Mouse (Mus musculus): ENCODE measurements around the gene Frem1. TPM values are rescaled to one million over a fixed set of nuclear protein-coding genes. Genes with fewer than 3 reads are reported as not detected.

Frem1 gene
- polyA plus RNA-seq, 1 experiment from 2014 or later = 6.4 TPM

DNA sequence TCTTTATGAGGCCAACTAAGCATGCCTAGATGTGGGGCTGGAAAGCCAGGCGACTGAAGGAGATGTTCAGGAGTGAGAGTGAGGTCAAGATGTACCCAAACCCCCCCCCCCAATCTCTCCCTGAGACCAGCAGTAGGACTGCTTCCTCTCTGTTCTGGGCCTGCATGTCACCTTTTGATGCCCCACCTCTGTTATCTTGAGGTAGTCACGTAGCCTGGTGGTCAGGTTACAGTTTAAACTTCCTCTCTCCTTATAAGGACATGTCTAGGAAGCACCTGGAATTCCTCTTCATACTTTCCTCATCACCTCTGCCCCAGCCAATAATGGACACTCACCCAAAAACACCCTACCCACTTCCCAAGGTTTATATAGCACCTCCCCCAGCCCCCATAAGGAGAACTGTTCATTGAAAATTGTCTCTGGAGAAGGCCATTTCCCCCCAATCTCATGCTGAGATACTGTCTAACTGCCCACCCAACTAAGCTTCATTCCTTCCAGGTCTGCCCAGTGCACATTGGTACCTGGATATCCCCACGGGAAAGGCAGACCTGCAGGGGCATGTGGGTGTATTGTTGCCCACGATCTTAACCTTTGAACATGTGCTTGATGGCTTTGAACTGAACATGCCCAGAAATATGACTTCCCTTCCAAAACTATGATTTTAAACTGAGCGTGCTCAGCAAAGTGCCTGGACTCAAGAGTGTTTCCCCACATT lies 184.3 kb downstream of the Frem1 start:
- Histone ChIP-seq H3K4me1 (ENCODE audit: control insufficient read depth in 2 of 2, insufficient read depth in 2 of 2, low read length in 2 of 2) (no peaks in the 10 kb centered on the region; a peak in 1 of 4 replicates), H3K9ac (ENCODE audit: low read length) (no peak overlapping the region), H3K27me3 (ENCODE audit: control insufficient read depth, insufficient read depth, low read length) (no peaks in the 10 kb centered on the region), H3K9me3 (ENCODE audit: control insufficient read depth, low read length) (no peaks in the 10 kb centered on the region), H3K4me3 (ENCODE audit: control insufficient read depth in 1 of 2, insufficient read depth in 1 of 2, low read depth in 1 of 2, low read length in 2 of 2) (no peak overlapping the region), H3K27ac (replicated peaks in 1 of 2; ENCODE audit: control insufficient read depth in 1 of 2, insufficient read depth in 1 of 2, low read depth in 2 of 2, low read length in 2 of 2) (no peak overlapping the region), H3K4me2 (ENCODE audit: low read length) (no peak overlapping the region), H3K36me3 (ENCODE audit: control insufficient read depth, insufficient read depth, low read length) (no peaks in the 10 kb centered on the region)
- no peak for ATAC-seq (ENCODE audit: insufficient number of reproducible peaks, insufficient read depth, low FRiP score, low read depth)
- 76% methylated on average over 5 of the region's 5 CpGs for WGBS

DNA sequence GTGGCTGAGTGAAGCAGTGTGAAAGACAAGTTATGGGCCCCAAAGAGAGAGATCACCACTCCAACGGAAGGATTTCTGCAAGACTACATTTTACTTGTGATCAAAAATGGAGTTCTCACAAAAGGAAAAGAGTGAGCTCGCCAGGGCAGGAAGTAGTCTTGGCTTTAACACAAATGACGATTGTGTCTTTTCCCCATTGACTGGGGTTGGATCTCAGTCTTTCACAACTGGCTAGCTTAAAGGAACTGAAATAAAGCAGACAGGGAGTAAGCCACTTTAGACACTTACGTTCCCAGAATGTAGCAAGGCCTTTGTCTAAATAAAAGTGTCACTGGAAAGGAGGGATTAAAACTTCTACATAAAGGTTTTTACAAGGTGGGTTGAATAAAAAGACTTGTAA lies 185.0 kb downstream of the Frem1 start:
- ATAC-seq (ENCODE audit: insufficient number of reproducible peaks, insufficient read depth, low FRiP score, low read depth) = no peak
- H3K9me3 ChIP-seq (ENCODE audit: control insufficient read depth, low read length) = no peaks in the 10 kb centered on the region
- no peak overlapping the region for H3K9ac ChIP-seq (ENCODE audit: low read length)
- H3K27ac ChIP-seq (replicated peaks in 1 of 2; ENCODE audit: control insufficient read depth in 1 of 2, insufficient read depth in 1 of 2, low read depth in 2 of 2, low read length in 2 of 2) = peak overlapping the region in 1 of 2 experiments; percentile 54; a peak in 2 of 4 replicates
- H3K4me2 ChIP-seq (ENCODE audit: low read length) = no peak overlapping the region
- WGBS = 44% methylated on average over 4 of the region's 4 CpGs
- no peaks in the 10 kb centered on the region for H3K27me3 ChIP-seq (ENCODE audit: control insufficient read depth, insufficient read depth, low read length)
- no peaks in the 10 kb centered on the region for H3K36me3 ChIP-seq (ENCODE audit: control insufficient read depth, insufficient read depth, low read length)
- H3K4me3 ChIP-seq (ENCODE audit: control insufficient read depth in 1 of 2, insufficient read depth in 1 of 2, low read depth in 1 of 2, low read length in 2 of 2) = no peak overlapping the region
- no peaks in the 10 kb centered on the region; a peak in 1 of 4 replicates for H3K4me1 ChIP-seq (ENCODE audit: control insufficient read depth in 2 of 2, insufficient read depth in 2 of 2, low read length in 2 of 2)

DNA sequence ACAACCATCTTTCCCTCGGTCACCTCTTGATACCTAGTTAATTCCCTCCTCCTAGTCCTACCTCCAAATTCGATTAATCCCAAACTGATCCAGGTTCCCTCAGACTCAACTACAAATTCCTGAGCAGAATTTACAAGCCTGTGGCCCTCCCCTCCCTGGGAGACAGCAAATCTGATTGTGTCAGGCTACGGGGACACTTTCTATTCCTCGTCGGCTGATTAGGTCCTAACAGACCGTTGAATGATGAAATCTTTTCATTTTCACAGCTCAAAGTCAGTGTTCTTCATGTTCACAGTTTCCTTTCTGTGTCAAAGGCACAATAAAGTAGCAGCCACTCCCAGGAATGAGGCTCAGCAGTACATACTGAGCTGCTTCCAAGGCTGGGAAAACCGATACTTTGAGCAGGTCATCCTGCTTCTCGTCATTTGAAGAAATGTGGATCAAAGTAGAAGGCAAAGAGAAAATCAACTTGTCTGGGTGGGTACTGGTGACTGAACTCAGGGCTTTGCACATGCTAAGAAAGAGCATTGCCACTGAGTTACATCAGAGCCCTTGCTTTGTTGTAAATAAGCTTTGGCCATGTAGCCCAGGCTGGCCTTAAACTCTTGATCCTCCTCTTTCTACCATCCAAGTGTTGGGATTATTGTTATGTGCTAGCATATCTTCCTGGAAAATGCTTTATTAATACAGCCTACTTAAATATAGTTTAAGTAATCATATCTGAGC lies 187.0 kb downstream of the Frem1 start:
- peaks cover 0 to 5% of the 10 kb centered on the region in 2 experiments; a peak in 1 of 4 replicates for H3K4me1 ChIP-seq (ENCODE audit: control insufficient read depth in 2 of 2, insufficient read depth in 2 of 2, low read length in 2 of 2)
- WGBS = 70% methylated on average over 8 of the region's 8 CpGs
- no peak for ATAC-seq (ENCODE audit: insufficient number of reproducible peaks, insufficient read depth, low FRiP score, low read depth)

DNA sequence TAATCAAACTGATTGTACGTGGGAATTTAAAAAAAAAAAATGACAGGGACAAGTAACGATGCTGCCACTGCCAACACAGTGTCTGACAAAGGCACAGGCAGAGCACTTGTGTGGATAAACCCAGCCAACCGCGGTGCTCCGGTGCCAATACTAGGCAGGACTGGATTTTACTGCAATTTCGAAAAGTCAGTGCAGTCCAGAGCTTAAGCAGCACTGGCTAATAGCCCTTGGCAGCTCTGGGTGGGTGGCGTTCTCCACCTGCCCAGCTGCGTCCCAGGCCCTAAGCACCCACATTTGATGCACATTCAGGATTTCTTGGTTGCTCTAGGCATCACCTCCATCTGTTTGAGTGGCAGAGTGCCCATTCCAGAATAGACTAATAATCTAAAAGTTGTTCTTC lies 188.8 kb downstream of the Frem1 start:
- ATAC-seq (ENCODE audit: insufficient number of reproducible peaks, insufficient read depth, low FRiP score, low read depth) = no peak
- WGBS = 88% methylated on average over 8 of the region's 8 CpGs
- Histone ChIP-seq H3K9ac (ENCODE audit: low read length) (no peak overlapping the region), H3K27me3 (ENCODE audit: control insufficient read depth, insufficient read depth, low read length) (no peaks in the 10 kb centered on the region), H3K4me2 (ENCODE audit: low read length) (no peak overlapping the region), H3K4me1 (ENCODE audit: control insufficient read depth in 2 of 2, insufficient read depth in 2 of 2, low read length in 2 of 2) (peaks cover 0 to 16% of the 10 kb centered on the region in 2 experiments; a peak in 2 of 4 replicates), H3K4me3 (ENCODE audit: control insufficient read depth in 1 of 2, insufficient read depth in 1 of 2, low read depth in 1 of 2, low read length in 2 of 2) (no peak overlapping the region), H3K27ac (replicated peaks in 1 of 2; ENCODE audit: control insufficient read depth in 1 of 2, insufficient read depth in 1 of 2, low read depth in 2 of 2, low read length in 2 of 2) (no peak overlapping the region), H3K9me3 (ENCODE audit: control insufficient read depth, low read length) (no peaks in the 10 kb centered on the region), H3K36me3 (ENCODE audit: control insufficient read depth, insufficient read depth, low read length) (no peaks in the 10 kb centered on the region)

More for the DNA sequence above, 187.0 kb downstream of the Frem1 start:
- no peak overlapping the region for H3K4me3 ChIP-seq (ENCODE audit: control insufficient read depth in 1 of 2, insufficient read depth in 1 of 2, low read depth in 1 of 2, low read length in 2 of 2)
- H3K9me3 ChIP-seq (ENCODE audit: control insufficient read depth, low read length) = no peaks in the 10 kb centered on the region
- H3K27me3 ChIP-seq (ENCODE audit: control insufficient read depth, insufficient read depth, low read length) = no peaks in the 10 kb centered on the region
- H3K4me2 ChIP-seq (ENCODE audit: low read length) = no peak overlapping the region
- no peak overlapping the region for H3K9ac ChIP-seq (ENCODE audit: low read length)
- H3K27ac ChIP-seq (replicated peaks in 1 of 2; ENCODE audit: control insufficient read depth in 1 of 2, insufficient read depth in 1 of 2, low read depth in 2 of 2, low read length in 2 of 2) = no peak overlapping the region
- no peaks in the 10 kb centered on the region for H3K36me3 ChIP-seq (ENCODE audit: control insufficient read depth, insufficient read depth, low read length)

DNA sequence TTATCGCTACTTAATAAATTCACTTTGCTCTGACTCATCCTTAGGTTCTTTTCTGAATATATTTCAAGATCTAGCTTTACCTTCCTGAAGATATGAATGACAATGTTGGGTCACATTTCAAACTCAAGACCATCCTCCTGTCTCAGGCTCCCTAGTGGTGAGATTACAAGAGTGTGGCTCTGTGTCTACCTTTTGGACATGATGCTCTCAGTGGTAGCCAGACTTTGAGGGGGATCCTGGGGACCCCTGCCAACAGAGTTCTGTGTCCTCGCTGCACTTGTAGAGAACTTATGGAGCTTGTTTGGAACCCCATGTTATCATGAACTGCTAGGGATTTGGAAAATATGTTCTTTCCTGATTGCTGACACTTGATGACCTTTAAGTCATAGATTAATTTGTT lies 190.7 kb downstream of the Frem1 start:
- H3K9me3 ChIP-seq (ENCODE audit: control insufficient read depth, low read length) = no peaks in the 10 kb centered on the region
- H3K36me3 ChIP-seq (ENCODE audit: control insufficient read depth, insufficient read depth, low read length) = no peaks in the 10 kb centered on the region
- H3K4me3 ChIP-seq (ENCODE audit: control insufficient read depth in 1 of 2, insufficient read depth in 1 of 2, low read depth in 1 of 2, low read length in 2 of 2) = no peak overlapping the region
- H3K27ac ChIP-seq (replicated peaks in 1 of 2; ENCODE audit: control insufficient read depth in 1 of 2, insufficient read depth in 1 of 2, low read depth in 2 of 2, low read length in 2 of 2) = no peak overlapping the region
- ATAC-seq (ENCODE audit: insufficient number of reproducible peaks, insufficient read depth, low FRiP score, low read depth) = no peak
- no peak overlapping the region for H3K4me2 ChIP-seq (ENCODE audit: low read length)
- 93% methylated on average over 2 of the region's 2 CpGs for WGBS
- H3K4me1 ChIP-seq (ENCODE audit: control insufficient read depth in 2 of 2, insufficient read depth in 2 of 2, low read length in 2 of 2) = peaks cover 0 to 20% of the 10 kb centered on the region in 2 experiments; a peak in 2 of 4 replicates
- no peaks in the 10 kb centered on the region for H3K27me3 ChIP-seq (ENCODE audit: control insufficient read depth, insufficient read depth, low read length)
- H3K9ac ChIP-seq (ENCODE audit: low read length) = no peak overlapping the region

DNA sequence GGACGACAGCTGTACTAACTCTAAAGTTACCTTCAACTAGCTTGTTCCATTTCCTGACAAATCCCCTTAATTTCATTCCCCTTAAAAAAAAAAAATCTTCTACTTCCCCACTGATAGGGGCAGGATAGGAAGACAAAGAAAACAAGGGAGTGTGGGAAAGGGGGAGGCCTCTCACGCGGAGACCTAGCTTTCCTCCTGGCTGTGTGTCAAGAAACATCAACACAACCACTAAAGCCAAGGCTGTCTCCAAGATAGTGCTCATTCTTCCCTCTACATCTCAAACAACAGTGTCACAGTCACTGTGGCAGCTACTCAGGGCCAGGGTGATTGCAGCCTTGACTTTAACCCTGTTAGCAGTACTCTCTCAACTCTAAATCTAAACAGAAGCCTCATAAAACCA lies 191.6 kb downstream of the Frem1 start:
- Histone ChIP-seq H3K4me3 (ENCODE audit: control insufficient read depth in 1 of 2, insufficient read depth in 1 of 2, low read depth in 1 of 2, low read length in 2 of 2) (no peak overlapping the region), H3K4me2 (ENCODE audit: low read length) (no peak overlapping the region), H3K9me3 (ENCODE audit: control insufficient read depth, low read length) (no peaks in the 10 kb centered on the region), H3K36me3 (ENCODE audit: control insufficient read depth, insufficient read depth, low read length) (no peaks in the 10 kb centered on the region), H3K9ac (ENCODE audit: low read length) (no peak overlapping the region), H3K4me1 (ENCODE audit: control insufficient read depth in 2 of 2, insufficient read depth in 2 of 2, low read length in 2 of 2) (peaks cover 0 to 20% of the 10 kb centered on the region in 2 experiments; a peak in 2 of 4 replicates), H3K27ac (replicated peaks in 1 of 2; ENCODE audit: control insufficient read depth in 1 of 2, insufficient read depth in 1 of 2, low read depth in 2 of 2, low read length in 2 of 2) (peak overlapping the region in 1 of 2 experiments; percentile 41; a peak in 1 of 4 replicates), H3K27me3 (ENCODE audit: control insufficient read depth, insufficient read depth, low read length) (no peaks in the 10 kb centered on the region)
- 39% methylated on average over 3 of the region's 3 CpGs for WGBS
- ATAC-seq (ENCODE audit: insufficient number of reproducible peaks, insufficient read depth, low FRiP score, low read depth) = no peak; the same call in 1 of the 2 replicates

DNA sequence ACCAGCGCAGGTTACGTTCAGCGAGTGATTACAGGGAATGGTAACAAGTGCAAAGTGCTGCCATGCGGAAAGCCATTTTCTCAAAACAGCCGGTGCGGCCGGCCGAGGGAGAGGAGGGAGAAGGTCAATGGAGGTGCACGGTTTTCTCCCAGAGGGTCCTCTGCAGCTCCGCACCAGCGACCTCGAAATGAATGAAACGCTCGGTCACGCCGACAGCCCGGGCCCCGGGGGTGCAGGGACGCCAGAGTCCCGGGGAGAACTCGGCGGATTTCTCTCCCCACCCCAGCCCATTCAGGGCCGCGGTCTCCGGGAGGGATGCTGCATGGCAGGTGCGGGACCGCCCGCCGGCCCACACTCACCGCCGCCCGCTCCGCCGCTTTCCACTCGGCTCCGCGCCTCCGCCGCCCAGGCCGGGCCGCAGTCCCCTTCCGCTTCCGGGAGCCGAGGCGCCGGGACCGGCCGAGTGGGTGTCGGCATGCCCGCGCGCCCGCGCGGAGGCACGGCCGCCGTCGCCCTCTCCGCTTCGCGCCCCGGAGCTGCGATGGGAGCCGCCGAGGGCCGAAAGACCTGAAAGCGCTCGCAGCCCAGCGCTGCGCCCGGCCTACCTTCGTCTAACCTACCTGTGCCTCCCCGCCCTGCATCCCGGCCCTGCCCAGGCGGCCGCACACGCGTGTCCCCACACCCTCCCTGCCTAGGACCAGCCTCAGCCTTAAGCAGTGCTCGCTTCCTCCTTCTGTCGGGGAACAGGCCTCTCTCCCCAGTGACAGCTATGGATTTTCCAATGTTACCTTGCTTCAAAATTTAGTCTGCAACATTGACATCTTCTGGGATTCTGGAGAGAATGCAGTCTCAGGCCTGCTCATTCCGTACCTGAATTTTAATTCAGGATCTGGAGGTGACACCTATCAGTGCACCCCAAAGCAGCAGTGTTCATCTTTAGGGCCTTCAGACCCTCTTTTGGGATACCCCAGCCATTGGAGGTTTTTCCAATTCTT lies 192.7 kb downstream of the Frem1 start, which contains the start of gene Zdhhc21:
Zdhhc21 (minus strand) TSS at position 828 of the 995 bp plus-strand sequence.
- H3K36me3 ChIP-seq (ENCODE audit: control insufficient read depth, insufficient read depth, low read length) = no peaks in the 10 kb centered on the region
- no peaks in the 10 kb centered on the region for H3K27me3 ChIP-seq (ENCODE audit: control insufficient read depth, insufficient read depth, low read length)
- H3K9me3 ChIP-seq (ENCODE audit: control insufficient read depth, low read length) = no peaks in the 10 kb centered on the region
- 1% methylated on average over 78 of the region's 82 CpGs for WGBS
- peak; percentile 84 for ATAC-seq (ENCODE audit: insufficient number of reproducible peaks, insufficient read depth, low FRiP score, low read depth)
- peaks cover 0 to 20% of the 10 kb centered on the region in 2 experiments; a peak in 2 of 4 replicates for H3K4me1 ChIP-seq (ENCODE audit: control insufficient read depth in 2 of 2, insufficient read depth in 2 of 2, low read length in 2 of 2)
- peak within 1 kb of the TSS; percentile 93 for H3K9ac ChIP-seq (ENCODE audit: low read length)
- peak within 1 kb of the TSS; percentile 86 for H3K4me2 ChIP-seq (ENCODE audit: low read length)
- peak within 1 kb of the TSS; percentile 62 to 78 for H3K27ac ChIP-seq (replicated peaks in 1 of 2; ENCODE audit: control insufficient read depth in 1 of 2, insufficient read depth in 1 of 2, low read depth in 2 of 2, low read length in 2 of 2)
- H3K4me3 ChIP-seq (ENCODE audit: control insufficient read depth in 1 of 2, insufficient read depth in 1 of 2, low read depth in 1 of 2, low read length in 2 of 2) = peak within 1 kb of the TSS; percentile 60 to 95
